Mouse (Mus musculus) olfactory bulb, adult 2 months (tissue): ENCODE measurements at regions not wholly inside any gene's neighbourhood (a gene's known extent, or its start where the extent isn't known, plus 50 kb on each side); places are given as distances from the start of the nearest gene placed in this dataset.

Experiments used
- H3K27ac ChIP-seq: fragments of 200-500 bp; 2 replicates; pipeline ENCODE4 v1.5.1; 2012; ENCODE audit warnings: low read depth, low read length; ENCODE audit not compliant: insufficient read depth
- H3K4me1 ChIP-seq: fragments of 200-500 bp; 2 replicates; pipeline ENCODE4 v1.6.1; 2012; ENCODE audit warnings: low read length; ENCODE audit not compliant: control insufficient read depth, insufficient read depth
- H3K4me3 ChIP-seq: fragments of 200-500 bp; 2 replicates; pipeline ENCODE4 v1.5.1; 2012; ENCODE audit warnings: mild to moderate bottlenecking, low read depth, low read length, moderate library complexity; ENCODE audit not compliant: insufficient read depth
- CTCF ChIP-seq: fragments of 200-500 bp; IDR thresholded peaks from 2 replicates; pipeline ENCODE4 v1.5.1; 2012; ENCODE audit warnings: low read depth, mild to moderate bottlenecking, low read length, moderate library complexity; ENCODE audit not compliant: insufficient read depth
- POLR2A ChIP-seq: fragments of 200-500 bp; IDR thresholded peaks from 2 replicates; pipeline ENCODE4 v1.6.1; 2012; ENCODE audit warnings: mild to moderate bottlenecking, low read depth, low read length, moderate library complexity; ENCODE audit not compliant: insufficient read depth
- WGBS: fragments of 180-500 bp; shearing (Covaris S2); methylation state at CpG from one replicate; pipeline ENCODE4 v1.1.7; 2018; 5-methylcytosine and 5-hydroxymethylcytosine counted together

DNA sequence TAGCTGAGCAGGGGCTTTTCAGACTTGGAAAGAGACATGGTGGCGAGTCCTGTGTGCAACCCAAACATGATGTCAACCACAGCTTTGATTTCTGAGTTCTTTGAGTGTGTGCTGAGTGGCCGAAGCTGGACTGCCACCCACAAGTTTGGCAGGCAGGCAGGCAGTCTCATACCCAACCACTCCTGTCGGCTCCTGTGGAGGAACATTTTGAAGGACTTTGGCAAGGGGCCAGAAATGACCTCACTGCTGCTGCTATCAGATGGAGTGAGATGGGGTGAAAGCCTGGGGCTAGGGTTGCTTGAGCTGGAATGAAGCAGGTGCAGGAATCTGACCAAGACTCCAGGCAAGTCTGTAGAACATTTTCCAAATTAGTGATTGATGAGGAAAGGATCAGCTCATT, 162.7 kb upstream of the F930015N05Rik start:
- H3K4me1 ChIP-seq, result no peaks in the 10 kb centered on the region
- TF ChIP-seq POLR2A (no peak), CTCF (no peak)
- WGBS, result 52% methylated on average over 3 of the region's 3 CpGs

DNA sequence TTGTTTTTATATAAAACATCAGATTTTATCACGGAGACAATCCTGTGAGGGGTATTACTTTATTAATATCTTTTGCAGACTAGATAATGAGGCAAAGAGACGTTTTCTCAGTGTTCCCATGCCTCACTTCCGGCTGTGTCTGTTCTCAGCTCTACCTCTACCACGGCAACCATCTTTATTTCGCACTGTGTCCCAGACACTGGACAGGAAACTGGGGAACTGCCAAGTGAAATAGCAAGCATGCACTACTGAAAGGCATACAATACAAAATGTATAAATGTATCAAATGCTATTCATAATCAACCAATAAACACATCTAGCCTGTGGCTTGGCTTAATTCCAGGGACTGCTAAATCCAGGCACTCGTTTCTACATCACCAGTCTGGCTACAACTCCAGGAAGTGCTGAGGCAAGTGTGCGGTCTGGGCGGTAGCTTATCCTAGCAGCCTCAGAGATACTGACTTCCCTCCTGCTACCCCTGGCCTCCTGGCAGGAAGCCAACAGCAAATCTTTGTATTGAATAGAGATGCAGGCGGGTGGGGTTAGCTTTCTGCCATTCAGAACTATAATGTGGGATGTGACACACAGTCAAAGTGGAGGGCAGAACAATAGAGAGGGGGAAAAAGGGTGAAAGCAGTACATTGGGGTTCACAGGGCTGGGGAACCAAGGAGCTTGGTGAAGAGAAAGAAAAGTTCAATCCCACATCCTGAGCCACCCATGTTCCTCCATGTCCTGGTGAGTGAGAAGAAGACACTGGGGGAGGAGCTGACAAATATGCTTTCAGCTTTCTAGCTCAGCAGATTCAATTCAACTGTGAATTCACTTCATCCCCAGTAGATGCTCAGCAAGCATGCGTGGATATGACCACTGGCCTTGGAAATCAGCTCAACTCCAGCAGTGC, 164.0 kb upstream of the F930015N05Rik start:
- Histone ChIP-seq H3K4me1 (no peaks in the 10 kb centered on the region), H3K27ac (no peak overlapping the region), H3K4me3 (no peak overlapping the region)
- TF ChIP-seq POLR2A (no peak), CTCF (no peak)
- WGBS, result 42% methylated on average over 10 of the region's 10 CpGs

More for the DNA sequence above, 162.7 kb upstream of the F930015N05Rik start:
- Histone ChIP-seq H3K27ac (no peak overlapping the region), H3K4me3 (no peak overlapping the region)

DNA sequence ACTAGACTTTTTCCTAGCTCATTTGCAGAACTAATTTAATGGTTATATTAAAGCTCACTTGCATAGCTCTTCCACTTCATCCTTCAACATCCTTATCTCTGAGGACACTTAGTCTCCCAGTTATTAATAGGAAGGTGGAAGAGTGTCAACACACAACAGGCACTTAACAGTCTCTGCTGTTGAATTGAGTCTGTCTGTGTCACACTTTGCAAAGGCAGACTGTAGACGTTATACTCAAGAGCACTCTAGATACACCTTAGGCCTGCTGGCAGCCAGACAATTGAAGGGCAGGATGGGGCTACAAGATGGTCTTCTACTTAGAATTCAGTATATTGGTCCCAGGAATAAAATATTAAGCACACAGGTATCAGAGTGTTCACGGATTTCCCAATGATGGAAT, 172.6 kb upstream of the F930015N05Rik start:
- WGBS, result 82% methylated on average over 2 of the region's 2 CpGs
- Histone ChIP-seq H3K4me1 (no peaks in the 10 kb centered on the region), H3K27ac (no peak overlapping the region), H3K4me3 (no peak overlapping the region)
- TF ChIP-seq CTCF (no peak), POLR2A (no peak)

DNA sequence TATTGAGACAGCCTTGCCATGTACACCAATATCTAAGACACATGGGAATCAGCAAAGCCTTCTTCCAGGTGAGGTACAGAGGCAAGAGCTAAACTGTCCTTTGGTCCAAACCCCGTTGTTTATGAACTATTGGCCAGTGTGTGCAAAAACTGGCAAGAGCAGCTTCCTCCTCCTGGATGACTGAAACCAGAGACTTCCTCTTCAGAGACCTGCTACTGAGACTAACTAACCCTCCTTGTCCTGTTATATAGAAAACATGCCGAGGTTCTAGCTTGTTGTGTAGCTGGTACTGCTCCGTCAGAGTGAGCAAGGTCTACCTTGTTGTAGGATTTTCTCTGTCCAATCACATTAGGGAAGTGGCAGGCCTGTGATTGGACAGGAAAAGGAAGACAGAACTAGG, 174.3 kb upstream of the F930015N05Rik start:
- Histone ChIP-seq H3K27ac (no peak overlapping the region), H3K4me3 (no peak overlapping the region), H3K4me1 (no peaks in the 10 kb centered on the region)
- TF ChIP-seq POLR2A, result no peak
- TF ChIP-seq CTCF, result no peak
- 92% methylated on average over 3 of the region's 3 CpGs for WGBS

DNA sequence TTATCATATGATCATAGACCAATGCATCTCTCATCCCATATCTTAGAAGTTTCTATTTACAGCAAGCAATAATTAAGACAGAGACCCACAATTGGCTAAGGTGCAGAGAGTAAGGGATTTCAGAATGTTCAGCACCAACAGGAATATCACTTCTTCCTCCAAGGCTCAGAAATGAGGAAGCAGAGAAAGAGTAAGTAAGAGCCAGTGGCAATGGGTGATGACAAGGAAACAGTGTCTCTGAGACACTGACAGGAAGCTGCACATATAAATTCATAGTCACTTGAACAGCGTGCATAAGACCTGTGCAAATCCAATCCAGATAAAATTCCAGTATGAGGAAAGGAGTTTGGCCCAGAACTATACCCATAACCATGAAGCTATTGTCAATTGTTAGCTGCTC, 178.7 kb upstream of the F930015N05Rik start:
- no peak overlapping the region for H3K4me3 ChIP-seq
- WGBS, result 95% methylated on average over 1 of the region's 1 CpGs
- H3K4me1 ChIP-seq, result no peaks in the 10 kb centered on the region
- no peak for TF ChIP-seq CTCF
- no peak for TF ChIP-seq POLR2A
- H3K27ac ChIP-seq, result no peak overlapping the region

DNA sequence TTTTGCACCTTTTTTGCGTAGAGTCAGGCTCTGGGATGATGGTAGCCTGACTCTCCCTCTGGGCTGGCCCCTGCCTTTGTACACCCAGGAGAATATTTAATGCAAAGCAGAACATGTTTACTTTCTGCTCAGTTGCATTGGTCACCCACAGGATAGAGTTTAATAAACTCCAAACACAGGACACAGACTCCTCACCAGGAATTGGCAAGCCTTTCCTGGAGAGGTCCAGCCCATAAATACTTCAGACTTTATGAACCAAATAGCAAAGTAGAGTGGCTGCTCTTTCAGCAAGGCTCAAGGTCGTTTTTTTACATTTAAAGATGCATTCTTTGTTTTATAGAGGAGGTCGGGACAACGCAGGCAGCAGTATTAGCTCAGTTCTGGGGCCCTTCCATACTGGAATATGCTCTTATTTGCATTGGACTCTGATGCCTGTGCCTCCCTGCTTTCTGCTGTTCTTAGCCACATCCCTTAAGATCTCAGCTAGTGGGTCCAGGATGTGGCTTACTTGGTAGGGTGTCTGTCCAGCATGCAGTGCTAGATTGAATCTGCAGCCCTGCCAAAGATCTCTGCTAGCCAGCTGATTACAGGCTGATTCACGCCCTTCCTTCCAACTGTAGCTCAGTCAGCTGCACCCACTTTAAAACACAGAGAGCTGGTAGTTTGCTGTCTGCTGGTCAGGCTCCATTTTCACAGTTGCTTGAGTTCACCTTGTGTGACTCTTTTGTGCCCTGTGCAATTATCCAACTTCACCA, 182.4 kb upstream of the F930015N05Rik start:
- WGBS, result 69% methylated on average over 5 of the region's 5 CpGs
- TF ChIP-seq CTCF, result no peak
- no peak for TF ChIP-seq POLR2A
- H3K4me3 ChIP-seq, result no peak overlapping the region
- H3K4me1 ChIP-seq, result no peaks in the 10 kb centered on the region
- no peak overlapping the region for H3K27ac ChIP-seq

DNA sequence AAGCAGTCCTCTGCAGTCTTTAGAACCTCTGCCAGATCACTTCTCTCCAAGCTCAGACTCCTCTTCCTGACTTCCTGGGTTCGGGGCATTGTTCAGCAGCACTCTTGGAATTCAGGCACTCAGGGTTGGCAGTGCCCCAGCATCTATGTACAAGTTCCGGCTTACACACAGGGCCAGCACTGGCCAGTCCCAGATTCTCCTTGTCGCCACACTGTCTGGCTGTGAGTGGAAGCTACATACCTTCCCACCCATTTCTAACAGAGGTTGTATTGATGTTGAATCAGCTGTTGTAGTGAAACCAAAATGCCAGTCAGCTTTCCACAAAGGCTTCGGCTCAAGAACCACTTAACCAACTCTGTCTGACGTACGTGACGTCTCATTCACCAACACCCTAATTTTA, 190.7 kb upstream of the F930015N05Rik start:
- 73% methylated on average over 7 of the region's 7 CpGs for WGBS
- Histone ChIP-seq H3K4me1 (no peaks in the 10 kb centered on the region), H3K27ac (no peak overlapping the region), H3K4me3 (no peak overlapping the region)
- TF ChIP-seq CTCF (no peak), POLR2A (no peak)

DNA sequence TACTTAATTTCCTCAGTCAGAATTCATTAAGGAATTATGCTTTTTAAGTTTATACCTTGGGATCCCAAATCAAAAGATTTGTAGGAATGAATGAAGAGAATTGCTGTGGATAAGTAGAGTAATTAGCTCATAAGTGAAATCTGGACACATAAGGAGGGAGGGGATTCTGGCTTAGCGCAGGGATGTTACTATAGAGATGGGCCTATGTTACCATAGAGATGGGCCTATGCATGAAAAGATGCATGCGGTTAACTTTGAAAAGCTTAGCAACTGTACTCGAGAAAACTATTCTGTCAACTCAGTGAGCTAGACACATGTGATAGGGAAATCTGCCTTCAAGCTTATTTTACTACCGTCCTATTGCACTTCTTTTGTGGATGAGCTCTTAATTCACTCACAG, 204.5 kb upstream of the F930015N05Rik start:
- Histone ChIP-seq H3K27ac (no peak overlapping the region), H3K4me1 (no peaks in the 10 kb centered on the region), H3K4me3 (no peak overlapping the region)
- WGBS, result 68% methylated on average over 4 of the region's 4 CpGs
- no peak for TF ChIP-seq CTCF
- no peak for TF ChIP-seq POLR2A

DNA sequence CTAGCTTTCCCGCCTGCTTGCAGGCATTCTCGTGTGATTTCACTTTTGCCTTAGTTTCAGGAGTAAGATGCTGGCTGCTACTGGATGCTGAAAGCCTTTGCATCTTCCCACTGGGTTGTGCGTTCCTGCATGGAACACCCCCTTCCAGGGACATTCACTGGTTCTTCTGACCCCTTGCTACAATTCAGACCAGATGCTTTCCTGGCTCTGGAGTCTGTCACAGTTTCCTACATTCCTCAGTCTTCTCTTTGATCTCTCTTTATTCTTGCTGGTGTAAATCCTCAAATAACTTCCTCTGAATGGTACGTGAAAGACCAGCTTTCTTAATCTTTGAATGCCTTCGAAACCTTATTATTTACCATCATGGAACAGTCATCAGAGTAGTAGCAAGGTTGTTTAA, 206.7 kb upstream of the F930015N05Rik start:
- H3K4me1 ChIP-seq, result no peaks in the 10 kb centered on the region
- H3K4me3 ChIP-seq, result no peak overlapping the region
- H3K27ac ChIP-seq, result no peak overlapping the region
- no peak for TF ChIP-seq POLR2A
- TF ChIP-seq CTCF, result no peak
- 90% methylated on average over 5 of the region's 5 CpGs for WGBS
